Mouse (Mus musculus): ENCODE data around the gene Gm20388. TPM values are rescaled to one million over a fixed set of nuclear protein-coding genes. Genes with fewer than 3 reads are reported as not detected.

The Gm20388 gene
- total RNA-seq, 2 experiments from 2014 or later: not detected

DNA sequence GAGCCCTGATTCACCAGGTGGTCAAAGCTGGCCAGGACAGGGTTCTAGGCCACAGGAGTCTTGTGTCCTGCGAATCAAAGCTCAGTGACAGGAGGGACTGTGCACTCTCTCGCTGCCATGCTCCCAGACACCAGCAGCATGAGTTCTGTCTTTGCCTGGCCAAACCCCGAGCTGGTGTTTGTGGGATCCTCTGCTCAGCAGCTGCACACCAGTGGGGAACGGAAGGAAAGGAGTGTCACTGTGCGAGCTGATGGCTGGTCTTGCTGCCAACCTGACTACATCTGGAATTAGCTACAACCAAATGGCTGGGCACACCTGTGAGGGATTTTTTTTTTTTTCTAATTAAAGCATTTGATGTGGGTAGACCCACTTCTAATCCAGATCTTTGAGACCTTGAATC is 2560.1 kb downstream of the Gm20388 start:
- DNase-seq (ENCODE audit: low spot score in 2 of 2): no peak

DNA sequence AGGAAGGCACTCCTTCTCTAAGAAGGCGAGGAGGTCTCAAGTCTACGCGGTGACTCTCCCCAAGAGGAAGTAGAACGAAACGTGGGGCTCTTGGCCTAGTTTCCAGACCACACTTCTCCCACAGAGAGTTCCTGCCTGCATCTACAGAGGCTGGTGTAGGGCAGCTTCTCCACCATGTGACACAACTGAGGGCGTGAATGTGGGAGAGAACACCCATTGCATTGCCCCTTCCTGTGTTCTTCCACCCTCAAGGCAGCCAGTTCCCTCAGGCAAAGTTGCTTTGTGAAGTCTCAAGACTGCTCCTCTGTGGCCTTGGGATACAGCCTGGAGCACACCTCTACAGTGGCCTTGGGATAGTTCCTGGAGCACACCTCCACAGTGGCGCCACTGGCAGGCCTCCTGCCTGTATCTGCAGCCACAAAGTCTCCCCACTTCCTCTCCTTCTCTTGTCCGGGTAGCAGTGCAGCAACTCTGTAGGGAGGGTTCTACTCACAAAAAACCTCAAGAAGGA is 2563.3 kb downstream of the Gm20388 start:
- no peak for DNase-seq (ENCODE audit: low spot score in 2 of 2)

DNA sequence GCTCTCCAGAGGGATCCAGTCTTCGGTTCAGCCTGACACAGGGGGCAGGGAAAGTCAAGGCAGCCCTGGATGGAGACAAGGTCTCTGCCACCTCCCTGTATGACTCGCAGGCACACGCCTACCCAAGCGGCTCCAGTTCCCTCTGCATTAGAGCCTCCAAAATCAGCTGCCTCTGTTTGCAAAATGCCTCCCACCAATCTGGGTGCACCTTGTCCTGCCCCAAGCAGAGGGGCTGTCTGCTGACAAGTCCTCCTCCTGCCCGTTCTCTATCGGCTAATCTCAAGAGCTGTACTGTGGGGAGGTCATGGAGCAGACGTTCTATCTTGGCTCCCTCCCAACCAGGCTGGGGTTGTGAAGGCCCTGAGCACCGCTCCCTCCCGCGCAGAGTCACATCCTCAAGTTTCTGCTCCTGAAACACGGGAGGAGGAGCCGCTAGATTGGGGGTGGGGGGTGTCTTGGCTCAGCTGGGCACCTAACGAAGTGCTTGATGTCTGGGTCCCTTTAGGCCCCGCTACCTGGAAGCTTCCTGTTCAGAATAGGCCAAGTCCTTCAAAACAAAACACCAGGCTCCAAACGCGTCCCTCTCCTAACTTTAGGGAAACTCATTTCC is 2564.4 kb downstream of the Gm20388 start:
- peak in 1 of 2 experiments; percentile 22 for DNase-seq (ENCODE audit: low spot score in 2 of 2)

DNA sequence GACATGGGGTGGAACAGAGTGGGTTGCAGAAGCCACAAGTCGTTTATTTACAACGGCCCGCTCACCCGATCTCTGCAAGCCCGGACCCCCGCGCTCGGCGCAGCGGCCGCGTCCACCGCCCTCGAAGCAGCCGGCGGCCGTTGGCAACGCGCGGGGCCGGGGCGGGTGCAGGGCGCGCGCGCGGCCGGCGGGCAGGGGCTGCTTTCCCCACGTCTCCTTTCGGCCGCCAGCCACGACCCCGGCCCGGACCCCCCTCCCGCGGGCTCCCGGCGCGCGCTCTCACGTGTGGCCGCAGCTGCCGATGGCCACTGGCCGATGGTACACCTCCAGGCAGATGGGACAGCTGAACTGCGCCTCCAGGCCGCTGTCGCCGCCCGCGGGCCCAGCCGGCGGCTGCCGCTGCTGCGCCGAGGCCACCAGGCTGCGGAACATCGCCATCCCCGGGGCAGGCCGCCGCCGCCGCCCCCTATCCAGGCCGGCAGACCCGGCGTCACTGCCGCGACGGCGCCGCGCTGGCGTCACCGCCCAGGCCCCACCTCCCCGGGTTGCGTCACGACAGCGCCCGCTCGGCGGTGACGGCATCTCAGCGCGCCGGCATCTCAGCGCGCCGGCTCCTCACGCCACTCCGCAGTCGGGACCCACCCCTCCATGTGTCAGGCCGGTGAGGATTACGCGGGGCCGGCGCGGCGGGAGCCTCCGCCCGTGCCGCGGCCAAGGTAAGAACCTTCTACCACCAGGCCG is 2565.1 kb downstream of the Gm20388 start, which contains the start of the genes Rnf166 and Ctu2:
Rnf166 (minus strand) TSS at position 485 of the 741 bp plus-strand sequence.
Ctu2 (plus strand) TSS at position 564 of the 741 bp plus-strand sequence.
- DNase-seq (ENCODE audit: low spot score in 2 of 2): peak; percentile 92 to 95

DNA sequence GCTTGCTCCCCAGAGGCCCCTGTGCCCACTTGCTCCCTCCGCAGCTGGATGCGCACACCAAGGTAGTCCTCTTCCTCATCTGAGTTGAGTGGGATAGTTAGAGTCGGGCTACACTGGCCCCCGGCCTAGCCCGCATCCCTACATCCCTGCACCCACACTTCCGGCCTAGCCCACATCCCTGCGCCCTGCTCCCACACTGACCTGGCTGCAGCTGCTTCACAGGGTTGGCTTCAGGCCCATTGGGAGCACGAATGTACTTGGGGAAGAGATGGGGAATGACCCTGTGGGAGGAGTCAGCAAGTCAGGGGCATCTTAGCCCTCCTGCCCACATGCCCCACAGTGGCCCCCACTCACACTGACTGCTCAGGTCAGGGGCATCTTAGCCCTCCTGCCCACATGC is 2571.8 kb downstream of the Gm20388 start:
- DNase-seq (ENCODE audit: low spot score in 2 of 2): no peak

DNA sequence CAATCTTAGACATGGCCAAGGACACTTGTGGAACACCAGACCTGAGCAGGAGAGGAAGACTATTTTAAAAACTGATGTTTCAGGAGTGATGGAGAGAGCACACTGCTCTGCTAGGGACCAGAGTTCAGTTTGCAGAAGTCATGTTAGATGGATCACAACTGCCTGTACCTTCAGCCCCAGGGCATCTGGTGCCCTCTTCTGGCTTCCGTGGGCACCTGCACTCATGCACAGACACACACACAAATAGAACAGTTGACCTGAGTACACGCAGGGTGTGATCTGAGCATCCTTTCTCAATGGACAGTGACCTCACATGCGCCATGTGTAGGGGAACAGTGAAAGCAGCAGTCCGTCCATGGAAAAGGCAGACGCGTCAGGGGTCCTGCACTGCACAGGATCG is 2573.2 kb downstream of the Gm20388 start:
- DNase-seq (ENCODE audit: low spot score in 2 of 2): no peak

DNA sequence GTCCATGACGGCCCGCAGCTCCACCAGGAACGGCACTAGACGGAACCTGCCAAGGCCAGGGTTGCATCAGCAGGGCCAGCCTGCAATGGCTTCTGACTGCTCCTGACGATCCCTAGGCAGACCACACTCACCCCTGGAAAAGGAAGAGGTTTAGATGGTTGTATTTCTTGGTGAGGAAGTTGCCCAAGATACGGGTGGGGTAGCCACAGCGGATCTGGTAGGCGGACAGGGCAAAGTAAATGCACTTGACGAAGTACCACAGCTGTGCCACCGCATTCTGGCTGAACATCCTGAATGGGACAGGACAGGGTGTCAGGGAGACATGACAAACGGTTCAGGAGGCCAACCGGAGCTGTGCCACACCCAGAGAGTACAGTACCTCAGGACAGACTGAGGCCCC is 2574.2 kb downstream of the Gm20388 start:
- DNase-seq (ENCODE audit: low spot score in 2 of 2): no peak

DNA sequence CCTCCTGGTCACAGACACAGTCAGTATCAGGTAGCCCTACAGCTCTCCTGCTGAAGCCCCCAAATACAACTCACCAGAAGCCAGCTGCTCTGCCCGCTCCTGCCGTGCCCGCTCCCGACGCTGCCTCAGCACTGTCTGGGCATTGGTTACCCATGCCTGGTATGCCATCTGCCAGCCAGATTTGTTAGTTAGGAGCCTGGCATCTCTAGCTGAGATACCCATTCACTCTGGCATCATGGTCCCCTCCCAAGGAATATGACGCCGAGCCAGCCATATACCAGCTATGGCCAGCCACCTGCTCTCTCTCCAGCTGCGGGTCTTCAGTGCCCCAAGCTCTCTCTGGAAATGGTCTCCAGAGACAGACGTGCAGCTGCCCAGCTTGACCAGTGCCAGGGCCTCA is 2577.7 kb downstream of the Gm20388 start:
- peak; percentile 47 to 73 for DNase-seq (ENCODE audit: low spot score in 2 of 2)

DNA sequence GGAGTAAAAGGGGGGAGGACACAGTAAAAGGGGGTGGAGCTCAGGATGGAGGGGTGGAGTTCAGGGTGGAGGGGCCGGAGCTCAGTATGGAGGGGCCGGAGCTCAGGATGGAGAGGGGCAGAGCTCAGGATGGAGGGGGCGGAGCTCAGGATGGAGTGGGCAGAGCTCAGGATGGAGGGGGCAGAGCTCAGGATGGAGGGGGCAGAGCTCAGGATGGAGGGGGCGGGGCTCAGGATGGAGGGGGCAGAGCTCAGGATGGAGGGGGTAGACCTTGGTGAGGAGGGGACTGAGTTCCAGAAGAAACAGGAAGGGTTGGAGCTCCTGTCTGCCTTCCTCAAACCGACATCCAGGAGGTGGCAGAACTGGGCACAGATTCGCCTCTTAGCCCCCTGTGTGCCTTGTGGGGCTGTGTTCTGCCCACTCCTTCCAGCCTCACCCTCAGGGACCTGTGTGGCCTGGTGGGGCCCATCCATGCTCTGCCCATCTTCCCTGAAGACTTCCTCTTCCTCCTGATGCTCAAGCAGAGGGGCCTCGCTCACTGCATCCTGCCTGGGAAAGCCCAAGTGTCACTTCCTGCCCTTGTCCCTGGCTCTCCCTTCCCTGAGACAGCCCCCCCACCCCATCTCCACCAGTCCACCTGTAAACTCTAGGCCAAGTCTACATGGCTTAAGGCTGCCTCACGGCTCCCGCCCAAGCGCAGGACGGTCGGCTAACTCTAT is 2586.5 kb downstream of the Gm20388 start:
- no peak for DNase-seq (ENCODE audit: low spot score in 2 of 2)

DNA sequence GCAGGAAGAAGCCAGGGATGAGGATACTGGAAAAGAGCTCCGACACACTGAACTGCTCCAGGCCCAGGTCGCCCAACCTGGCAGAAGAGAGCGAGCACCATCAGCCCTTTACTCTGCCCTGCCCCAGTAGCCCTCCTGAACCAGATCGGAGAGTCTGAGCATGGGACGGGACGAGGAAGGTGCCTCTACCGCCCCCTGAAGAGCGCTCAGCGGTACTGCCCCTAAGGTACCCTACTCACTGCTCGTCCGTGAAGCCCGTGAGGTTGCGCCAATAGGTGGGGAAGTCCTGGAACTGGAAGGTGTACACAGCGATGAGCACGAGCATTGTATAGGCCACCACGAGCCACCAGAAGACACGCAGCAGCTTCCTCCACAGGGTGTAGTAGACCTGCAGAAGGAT is 2587.3 kb downstream of the Gm20388 start:
- no peak for DNase-seq (ENCODE audit: low spot score in 2 of 2)

DNA sequence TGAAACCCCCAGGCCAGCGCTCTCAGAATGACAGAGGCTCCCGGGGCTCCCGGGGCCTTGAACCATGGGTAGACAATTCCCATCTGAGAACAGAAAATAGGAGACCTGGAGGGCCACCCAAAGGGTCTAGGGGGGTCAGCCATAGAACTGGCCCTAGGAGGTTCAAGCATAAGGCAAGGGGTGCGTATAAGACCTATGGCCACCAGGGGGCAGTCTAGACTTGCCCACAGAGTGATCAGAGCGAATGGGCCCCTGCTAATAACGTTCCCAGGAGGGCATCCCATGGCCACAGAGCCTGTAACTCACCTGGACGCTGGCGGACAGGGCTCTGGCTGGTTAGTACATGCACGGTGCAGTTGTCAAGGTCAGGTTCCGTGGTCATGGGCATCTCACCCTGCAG is 2590.2 kb downstream of the Gm20388 start:
- peak; percentile 75 to 80 for DNase-seq (ENCODE audit: low spot score in 2 of 2)

DNA sequence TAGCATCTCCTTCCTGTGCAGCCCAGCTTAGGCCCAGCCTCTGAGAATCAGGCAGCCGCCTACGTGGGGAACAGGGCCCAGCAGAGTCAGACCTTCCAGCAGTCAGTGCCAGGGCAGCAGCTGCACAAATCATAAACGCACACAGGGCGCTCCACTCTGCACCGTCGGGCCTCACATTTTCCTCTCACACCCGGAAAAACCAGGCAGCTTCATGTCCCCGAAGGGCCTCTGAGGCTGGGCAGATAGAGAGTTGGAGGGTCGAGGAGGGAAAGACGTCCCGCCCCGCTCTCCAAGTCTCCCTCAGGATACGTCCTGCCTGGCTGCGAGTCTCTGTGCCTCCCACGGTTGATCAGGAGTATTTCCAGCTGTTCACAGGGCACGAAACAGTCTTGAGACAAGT is 2600.9 kb downstream of the Gm20388 start:
- DNase-seq (ENCODE audit: low spot score in 2 of 2): no peak

DNA sequence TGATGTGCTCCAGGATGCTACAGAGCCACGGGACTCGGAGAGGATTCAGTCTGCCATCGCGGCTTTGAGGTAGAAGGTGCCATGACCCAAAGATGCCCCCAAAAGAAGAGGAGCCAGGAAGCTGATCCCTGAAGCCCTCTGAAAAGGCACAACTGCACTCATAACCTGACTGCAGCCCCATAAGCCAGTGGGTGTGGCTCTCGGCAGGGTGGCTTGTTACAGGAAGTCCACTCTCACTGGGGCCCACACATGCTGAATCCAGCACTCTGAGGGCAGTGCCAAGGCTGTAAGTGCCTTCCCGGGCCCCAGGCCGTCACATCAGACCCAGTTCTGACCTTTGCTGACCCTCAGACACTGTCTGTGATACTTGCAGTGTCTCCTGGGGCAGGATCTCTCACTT is 2601.8 kb downstream of the Gm20388 start:
- no peak for DNase-seq (ENCODE audit: low spot score in 2 of 2)

DNA sequence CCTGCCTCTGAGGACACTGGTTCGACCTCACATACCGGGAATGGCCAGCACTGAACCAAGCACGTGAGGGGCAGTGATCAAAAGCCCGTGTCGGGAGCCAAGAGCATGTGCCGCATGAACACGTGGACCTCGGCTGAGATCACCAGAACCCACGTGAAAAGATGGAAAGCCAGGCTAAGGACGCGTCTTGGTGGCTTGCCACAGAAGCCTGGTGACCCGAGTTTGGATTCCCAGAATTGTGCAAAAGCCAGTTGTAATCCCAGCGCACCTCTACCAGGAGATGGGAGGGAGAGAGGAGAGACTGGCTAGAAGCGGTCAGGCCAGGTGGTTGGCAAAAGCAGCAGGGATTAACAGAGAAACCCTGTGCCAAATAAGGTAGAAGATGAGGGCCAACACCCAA is 2605.1 kb downstream of the Gm20388 start:
- no peak for DNase-seq (ENCODE audit: low spot score in 2 of 2)

DNA sequence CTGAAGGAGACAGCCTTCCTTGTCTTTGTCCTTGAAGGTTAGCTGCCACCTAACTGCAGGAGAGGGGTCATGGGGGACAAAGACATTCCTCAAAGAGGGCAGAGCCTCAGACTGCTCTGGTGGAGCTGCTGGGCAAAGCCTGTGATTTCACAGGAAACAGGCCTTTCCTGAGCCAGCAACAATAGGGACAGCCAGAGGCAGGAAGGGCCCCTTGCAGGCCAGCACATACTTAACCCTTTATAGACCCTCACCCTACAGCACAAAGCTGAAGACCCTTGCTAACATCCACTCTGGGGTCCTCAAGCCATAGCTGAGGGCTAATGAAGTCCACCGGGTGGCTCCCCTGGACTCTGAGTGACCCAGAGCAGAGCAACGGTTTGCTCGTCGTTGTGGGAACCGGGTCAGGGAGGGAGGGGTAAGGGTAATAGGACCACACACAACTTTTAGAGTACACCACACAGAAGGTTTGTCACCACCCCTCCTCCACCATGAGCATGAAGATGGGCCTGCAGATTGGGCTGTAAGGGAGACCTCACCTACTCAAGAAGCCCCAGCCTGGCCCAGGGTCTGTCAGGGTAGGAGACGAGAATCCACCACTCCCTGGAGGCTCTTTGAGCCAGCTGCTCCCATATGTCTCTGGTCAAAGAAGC is 2607.0 kb downstream of the Gm20388 start:
- DNase-seq (ENCODE audit: low spot score in 2 of 2): no peak

DNA sequence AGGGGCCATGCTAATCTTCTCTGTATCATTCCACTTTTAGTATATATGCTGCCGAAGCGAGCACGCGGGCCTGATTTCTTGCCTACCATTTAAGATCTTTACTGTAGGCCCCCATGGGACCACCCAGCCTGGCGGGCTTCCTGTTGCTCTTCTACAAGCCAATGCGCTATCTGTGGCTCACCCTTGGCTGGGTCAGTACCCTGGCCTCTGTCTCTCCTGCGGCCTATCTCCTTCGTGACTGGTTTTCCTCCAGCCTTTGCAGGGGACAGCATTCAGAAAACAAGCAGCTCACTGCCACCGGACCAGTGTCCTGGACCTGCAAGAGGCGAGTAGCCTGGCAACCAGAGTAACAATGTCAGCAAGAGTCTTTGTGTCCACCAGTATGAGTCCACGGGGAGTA is 2610.0 kb downstream of the Gm20388 start:
- no peak for DNase-seq (ENCODE audit: low spot score in 2 of 2)

DNA sequence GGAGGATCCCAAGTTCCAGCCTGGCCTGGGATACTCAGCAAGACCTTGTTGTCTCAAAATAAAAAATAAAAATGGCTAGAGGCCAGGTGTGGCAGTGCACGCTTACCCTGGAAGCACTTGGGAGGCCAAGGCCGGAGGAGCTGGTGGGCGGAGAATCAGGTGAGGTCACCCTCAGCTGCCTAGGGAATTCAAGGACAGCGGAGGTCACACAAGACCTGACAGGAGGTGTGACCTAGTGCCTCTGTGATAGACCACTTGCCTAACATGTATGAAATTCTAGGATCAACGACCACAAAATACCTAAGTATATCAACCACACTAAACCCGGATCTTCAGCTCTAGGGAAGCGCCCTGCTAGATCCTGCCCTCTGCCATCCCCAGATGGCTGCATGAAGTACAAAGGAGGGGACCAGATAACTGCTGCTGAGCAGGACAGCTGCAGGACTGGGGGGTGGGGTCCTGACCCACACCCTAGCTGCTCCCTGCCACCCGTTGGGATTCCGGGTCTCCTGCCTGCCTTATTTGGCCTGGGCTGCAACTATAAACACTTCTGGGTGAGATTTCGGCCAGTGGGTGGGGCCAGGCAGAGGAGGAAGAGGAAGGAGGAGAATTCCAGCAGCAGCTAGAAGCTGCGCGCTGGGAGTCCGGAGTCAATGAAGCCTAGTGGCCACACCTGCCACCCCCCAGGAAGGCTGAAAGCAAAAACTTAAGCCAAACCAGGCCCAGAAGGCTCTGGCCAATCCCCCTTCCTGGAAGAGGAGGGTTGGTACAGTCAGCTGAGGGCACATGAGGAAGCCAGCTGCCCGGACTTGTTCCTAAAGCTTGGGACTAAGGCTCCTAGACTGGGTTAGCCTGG is 2612.4 kb downstream of the Gm20388 start:
- no peak for DNase-seq (ENCODE audit: low spot score in 2 of 2)

DNA sequence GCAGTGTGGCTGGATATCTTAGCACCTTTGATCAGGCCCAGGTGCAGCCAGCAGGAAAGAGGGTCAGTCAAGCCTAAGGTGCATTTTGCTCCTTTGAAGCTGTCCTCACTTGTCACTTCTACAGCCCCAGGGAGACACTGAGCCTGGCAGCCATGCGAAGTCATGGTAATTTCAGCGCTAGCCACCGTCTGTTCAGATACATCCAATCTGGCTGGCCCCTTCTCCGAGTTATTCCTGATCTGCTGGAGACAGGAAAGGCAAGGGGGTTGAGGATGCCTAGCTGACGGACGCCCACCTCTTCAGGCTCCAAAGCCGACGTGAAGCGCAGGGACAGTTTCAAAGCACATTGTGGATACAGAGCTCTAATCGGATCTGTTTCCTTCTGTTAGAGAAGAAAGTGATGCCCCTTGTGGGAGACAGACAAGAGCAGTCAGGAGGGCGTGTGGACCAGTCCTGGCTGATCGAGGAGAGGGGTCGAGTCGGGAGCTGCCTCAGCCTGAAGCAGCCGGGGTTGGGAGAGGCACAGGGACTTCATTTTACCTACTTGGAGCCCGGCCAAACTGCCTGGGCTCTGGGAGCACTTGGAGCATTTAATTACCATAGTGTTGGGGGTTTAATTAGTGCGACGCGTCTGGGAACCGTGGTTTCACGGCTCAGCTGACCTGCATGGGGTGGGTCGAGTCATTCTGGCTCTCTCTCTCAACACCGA is 2613.2 kb downstream of the Gm20388 start:
- DNase-seq (ENCODE audit: low spot score in 2 of 2): peak; percentile 26 to 29

DNA sequence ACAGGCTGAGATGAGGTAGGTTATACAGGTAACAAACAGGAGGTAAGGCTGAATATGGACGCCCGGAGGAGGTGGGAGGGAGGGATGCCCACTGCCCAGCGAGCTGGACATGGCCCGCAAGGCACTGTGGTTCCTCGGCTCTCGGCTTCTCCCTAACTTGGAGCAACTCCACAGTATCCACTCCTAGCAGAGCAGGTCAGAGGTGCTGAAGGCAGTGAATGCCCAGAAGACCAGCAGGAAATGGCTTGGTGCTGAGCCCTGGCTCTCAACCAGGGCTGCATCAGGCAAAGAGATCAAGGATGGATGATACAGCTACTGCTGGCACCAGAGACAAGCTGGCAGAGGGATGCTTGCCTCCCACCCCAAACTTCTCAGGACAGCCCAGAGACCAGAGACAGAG is 2613.9 kb downstream of the Gm20388 start:
- no peak for DNase-seq (ENCODE audit: low spot score in 2 of 2)

DNA sequence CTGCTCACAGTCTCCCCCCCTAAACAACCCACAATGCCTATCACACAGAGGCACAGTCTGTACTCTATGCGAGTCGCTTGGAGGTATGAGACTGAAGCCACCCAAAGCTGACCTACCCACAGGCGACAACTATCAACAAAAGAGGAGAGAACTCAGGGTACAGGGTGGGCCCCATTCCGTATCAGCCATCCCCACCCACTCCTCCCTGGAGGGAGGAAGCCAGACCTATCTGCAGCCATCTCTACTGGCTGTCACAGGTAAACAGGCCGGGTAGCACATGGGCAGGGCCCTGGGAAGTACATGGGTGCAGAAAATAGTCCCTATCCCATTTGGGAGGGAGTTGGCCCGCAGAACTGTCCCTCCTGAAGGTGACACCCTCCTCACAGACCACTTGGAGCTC is 2614.4 kb downstream of the Gm20388 start:
- DNase-seq (ENCODE audit: low spot score in 2 of 2): no peak
